Mouse (Mus musculus) erythroblast, embryonic 14.5 days (primary cell): Measurements from ENCODE around the gene Ergic1. TPM values are rescaled to one million over a fixed set of nuclear protein-coding genes. Genes with fewer than 3 reads are reported as not detected.

Experiments
- H3K27me3 ChIP-seq: 2 replicates; pipeline ENCODE4 v1.6.1; 2012; ENCODE audit warnings: inconsistent platforms; ENCODE audit not compliant: control insufficient read depth
- H3K36me3 ChIP-seq: 2 replicates; pipeline ENCODE4 v1.6.1; 2012; ENCODE audit warnings: mild to moderate bottlenecking, inconsistent platforms; ENCODE audit not compliant: control insufficient read depth
- H3K4me1 ChIP-seq: 2 replicates; pipeline ENCODE4 v1.6.1; 2012; ENCODE audit warnings: inconsistent platforms; ENCODE audit not compliant: control insufficient read depth
- H3K4me3 ChIP-seq: replicated peaks from 2 replicates; pipeline ENCODE3; 2012; ENCODE audit warnings: moderate library complexity, mild to moderate bottlenecking, inconsistent platforms
- H3K9me3 ChIP-seq: 2 replicates; pipeline ENCODE4 v1.6.1; 2012; ENCODE audit warnings: low read length, inconsistent platforms, mixed read lengths; ENCODE audit not compliant: control insufficient read depth
- GATA1 ChIP-seq: IDR thresholded peaks from 2 replicates; pipeline ENCODE4 v1.6.1; 2012; ENCODE audit warnings: low read length, inconsistent platforms, mixed read lengths
- TAL1 ChIP-seq: IDR thresholded peaks from 3 replicates; pipeline ENCODE4 v1.6.1; 2012; ENCODE audit warnings: low read length, inconsistent platforms, mixed read lengths
- polyA plus RNA-seq: library from polyadenylated mRNA; stranded (reverse); fragments of >175 nt; gene quantifications from 2 replicates; pipeline ENCODE4 v1.2.3, GENCODE M21; 2012

Ergic1 gene
- polyA plus RNA-seq, 1 experiment = 0.23 TPM

DNA sequence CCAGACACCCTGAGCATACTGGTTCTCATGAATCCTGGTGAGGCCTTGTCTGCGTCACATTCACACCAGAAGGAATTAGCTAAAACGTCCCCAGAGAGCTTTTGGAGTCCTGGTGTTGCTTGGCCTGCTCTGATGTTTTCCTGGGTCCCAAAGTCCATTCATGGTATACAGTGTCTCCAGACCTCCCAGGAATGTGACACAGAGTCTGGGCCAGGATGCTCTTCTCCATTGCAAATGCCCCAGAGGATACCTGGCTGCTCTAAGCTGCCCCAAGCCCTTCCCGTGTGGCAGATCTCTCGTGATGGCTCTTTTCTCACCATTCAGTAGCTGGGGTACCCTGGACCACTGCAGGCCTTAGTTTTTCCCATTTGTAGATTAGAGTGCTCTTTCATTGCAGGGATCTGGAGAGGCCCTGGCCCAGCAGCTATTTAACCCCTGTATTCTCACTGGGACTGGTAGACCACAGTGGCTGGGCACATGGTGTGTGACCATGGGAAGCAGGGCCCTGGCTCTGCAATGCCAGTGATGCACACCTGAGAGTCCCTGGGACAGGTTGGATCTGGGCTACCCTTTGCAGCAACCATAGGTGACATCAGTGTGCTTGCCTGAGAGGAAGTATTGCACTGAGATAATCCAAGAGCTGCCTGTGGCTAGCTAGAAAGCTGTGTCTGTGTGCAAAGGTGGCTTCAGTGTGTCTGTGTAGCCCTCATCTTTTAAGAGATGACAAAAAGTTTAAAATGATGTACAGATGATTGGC is 8.5 kb downstream of the Ergic1 start:
- no peak for TF ChIP-seq GATA1
- no peak for TF ChIP-seq TAL1
- peaks cover 24% of the 10 kb centered on the region for H3K4me1 ChIP-seq
- H3K4me3 ChIP-seq = no peak overlapping the region
- H3K9me3 ChIP-seq = peaks cover 2% of the 10 kb centered on the region
- peaks cover 18% of the 10 kb centered on the region for H3K36me3 ChIP-seq
- no peaks in the 10 kb centered on the region for H3K27me3 ChIP-seq

DNA sequence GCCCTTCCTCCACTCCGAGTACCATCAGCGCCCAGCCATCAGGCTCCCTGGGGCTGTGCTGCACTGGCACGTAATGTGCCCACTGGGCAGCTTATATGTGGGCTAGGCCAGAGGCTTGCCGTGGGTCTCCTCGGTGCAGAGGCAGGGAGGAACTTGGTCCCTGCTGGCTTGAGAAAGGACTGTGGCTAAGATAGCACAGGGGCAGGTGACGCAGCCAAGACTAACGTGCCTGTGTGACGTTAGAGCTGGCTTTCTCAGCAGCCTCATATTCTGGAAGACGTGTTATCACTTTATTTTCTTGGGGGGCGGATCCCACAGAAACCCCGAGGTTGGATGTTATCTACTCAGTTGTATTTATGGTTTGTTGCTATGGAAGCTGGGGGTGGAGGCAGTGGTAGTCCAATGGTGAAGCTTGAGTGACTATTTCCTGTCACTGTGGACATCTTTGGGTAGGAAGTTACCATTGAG is 9.4 kb downstream of the Ergic1 start:
- H3K4me3 ChIP-seq = no peak overlapping the region
- TF ChIP-seq TAL1 (no peak), GATA1 (no peak)
- H3K36me3 ChIP-seq = peaks cover 19% of the 10 kb centered on the region
- H3K9me3 ChIP-seq = peaks cover 2% of the 10 kb centered on the region
- peaks cover 31% of the 10 kb centered on the region for H3K4me1 ChIP-seq
- no peaks in the 10 kb centered on the region for H3K27me3 ChIP-seq

DNA sequence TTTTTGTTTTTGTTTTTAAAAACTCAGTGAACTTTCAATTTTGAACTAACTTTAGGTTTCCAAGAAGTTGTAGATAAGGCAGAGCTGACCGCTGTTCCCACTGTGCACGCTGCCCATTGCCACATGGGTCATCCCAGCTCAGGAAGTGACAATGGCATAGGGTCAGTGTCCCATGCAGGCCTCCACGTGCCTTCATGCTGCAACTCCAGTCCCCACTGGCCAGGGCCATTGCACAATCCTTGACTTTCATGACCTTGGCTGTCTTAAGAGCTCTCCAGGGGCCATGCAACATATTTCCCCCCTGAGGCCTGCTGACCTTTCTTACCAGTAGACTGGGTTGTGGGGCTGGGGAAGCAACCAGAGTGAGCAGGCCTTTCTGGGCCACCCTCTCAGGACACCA is 10.1 kb downstream of the Ergic1 start:
- no peak for TF ChIP-seq TAL1
- Histone ChIP-seq H3K27me3 (no peaks in the 10 kb centered on the region), H3K9me3 (peaks cover 2% of the 10 kb centered on the region; the same call in 1 of the 2 replicates), H3K4me3 (no peak overlapping the region), H3K36me3 (peaks cover 19% of the 10 kb centered on the region), H3K4me1 (peaks cover 38% of the 10 kb centered on the region)

DNA sequence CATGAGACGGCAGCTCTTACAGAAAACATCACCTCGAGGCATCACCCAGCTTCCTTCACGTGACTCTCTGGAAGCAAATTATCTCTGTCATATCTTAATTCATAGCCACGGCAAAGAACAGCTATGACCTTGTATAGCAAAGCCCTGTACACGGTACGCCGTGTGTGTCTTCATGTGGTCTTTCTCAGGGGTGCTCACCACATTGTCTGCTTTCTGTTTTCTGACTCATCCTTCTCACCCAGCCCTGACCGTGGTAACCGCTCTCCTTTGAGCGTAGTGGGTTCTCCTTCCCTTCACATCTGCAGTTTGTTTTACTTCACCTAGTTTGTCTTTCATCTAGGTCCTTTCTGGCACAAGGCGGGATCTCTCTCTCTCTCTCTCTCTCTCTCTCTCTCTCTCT is 11.0 kb downstream of the Ergic1 start:
- no peak overlapping the region for H3K4me3 ChIP-seq
- H3K9me3 ChIP-seq = peaks cover 2% of the 10 kb centered on the region; the same call in 1 of the 2 replicates
- TF ChIP-seq TAL1 (no peak), GATA1 (no peak)
- peaks cover 20% of the 10 kb centered on the region for H3K36me3 ChIP-seq
- no peaks in the 10 kb centered on the region for H3K27me3 ChIP-seq
- H3K4me1 ChIP-seq = peaks cover 46% of the 10 kb centered on the region

DNA sequence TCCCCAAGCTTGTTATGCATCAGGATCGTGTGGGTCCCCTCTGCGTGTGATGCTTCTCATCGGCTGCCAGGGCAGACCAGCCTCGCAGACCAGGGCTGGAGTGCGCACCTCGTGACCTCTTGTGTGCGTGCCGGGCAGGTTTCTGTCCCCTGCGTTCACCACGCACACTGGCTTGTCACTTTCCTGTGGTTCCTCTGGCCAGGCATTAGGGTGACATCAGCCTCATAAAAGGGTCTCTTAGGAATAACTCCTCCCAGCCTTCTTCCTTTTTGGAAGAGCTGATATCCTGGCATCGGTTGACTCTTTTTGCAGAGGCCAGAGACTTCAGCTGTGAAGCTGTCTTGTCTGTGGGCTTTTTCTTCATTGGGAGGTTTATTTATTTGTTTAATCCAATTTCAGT is 12.8 kb downstream of the Ergic1 start:
- H3K4me1 ChIP-seq = peaks cover 46% of the 10 kb centered on the region
- TF ChIP-seq GATA1 (no peak), TAL1 (no peak)
- no peaks in the 10 kb centered on the region for H3K27me3 ChIP-seq
- no peaks in the 10 kb centered on the region for H3K9me3 ChIP-seq
- no peak overlapping the region for H3K4me3 ChIP-seq
- H3K36me3 ChIP-seq = peaks cover 8% of the 10 kb centered on the region; the same call in 1 of the 2 replicates

DNA sequence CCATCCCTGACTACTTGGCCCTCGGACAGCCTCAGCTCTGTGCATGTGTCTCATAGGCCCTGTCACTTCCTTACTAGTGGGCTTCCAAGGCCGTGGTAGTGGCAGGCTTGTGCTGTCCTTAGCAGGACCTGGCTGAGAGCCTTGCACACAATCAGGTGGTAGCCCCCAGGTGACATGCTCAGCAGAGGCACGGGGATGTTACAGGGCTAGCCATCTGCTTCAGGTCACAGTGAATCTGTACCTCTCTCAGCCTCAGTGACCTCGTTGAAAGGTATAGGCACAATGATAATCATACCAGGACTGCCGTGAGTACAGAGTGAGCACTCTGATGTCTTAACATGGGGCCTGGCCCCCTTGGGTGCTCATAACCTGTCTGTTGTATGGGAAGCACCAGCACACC is 13.4 kb downstream of the Ergic1 start:
- Histone ChIP-seq H3K36me3 (peaks cover 8% of the 10 kb centered on the region; the same call in 1 of the 2 replicates), H3K27me3 (no peaks in the 10 kb centered on the region), H3K4me1 (peaks cover 46% of the 10 kb centered on the region), H3K4me3 (no peak overlapping the region), H3K9me3 (no peaks in the 10 kb centered on the region)
- TF ChIP-seq TAL1 (no peak), GATA1 (no peak)

DNA sequence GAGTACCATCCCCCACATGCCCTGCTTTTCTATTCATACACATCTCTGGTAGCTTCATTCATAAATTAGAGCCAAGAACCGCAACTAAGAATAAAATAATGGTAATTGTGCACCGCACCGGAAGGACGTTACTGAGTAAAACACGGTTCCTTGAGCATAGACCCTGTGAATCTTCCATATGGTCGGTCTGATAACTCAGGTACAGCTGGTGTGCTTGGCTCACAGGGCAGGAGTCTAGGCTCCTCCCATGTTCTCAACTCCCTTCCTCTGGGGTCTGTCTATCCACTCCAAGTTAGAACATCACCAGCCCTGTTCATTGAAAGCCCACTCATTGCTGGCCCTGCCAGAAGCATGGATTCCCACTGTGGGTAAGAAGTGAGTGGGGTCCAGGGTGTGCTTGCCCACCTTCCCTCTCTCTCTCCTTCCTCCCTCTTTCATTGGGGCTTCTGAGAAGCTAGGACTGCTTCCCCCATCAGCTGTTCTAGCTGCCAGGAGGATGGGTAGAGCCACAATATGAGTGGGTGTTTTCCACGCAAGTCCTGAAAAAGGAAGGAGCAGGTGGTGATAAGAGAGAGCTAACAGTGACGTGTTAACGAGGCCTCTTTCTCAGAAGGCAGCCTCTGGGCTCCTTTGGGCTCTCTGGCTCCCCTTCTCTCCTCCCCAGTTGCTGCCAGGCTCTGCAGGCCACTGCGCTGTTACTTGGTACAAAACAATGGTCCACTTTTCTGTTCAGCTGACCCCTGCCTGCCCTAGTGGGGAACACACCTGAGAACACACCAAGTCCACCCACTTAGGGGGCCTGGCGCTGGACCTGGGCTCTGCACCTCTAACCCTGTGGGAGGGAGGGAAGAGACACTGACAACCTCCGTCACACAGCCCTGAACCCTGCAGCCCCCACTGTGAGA is 14.7 kb downstream of the Ergic1 start:
- H3K27me3 ChIP-seq = no peaks in the 10 kb centered on the region
- no peaks in the 10 kb centered on the region for H3K9me3 ChIP-seq
- TF ChIP-seq TAL1 (no peak), GATA1 (no peak)
- H3K4me3 ChIP-seq = no peak overlapping the region
- peaks cover 35% of the 10 kb centered on the region for H3K4me1 ChIP-seq
- H3K36me3 ChIP-seq = peaks cover 10% of the 10 kb centered on the region; the same call in 1 of the 2 replicates

DNA sequence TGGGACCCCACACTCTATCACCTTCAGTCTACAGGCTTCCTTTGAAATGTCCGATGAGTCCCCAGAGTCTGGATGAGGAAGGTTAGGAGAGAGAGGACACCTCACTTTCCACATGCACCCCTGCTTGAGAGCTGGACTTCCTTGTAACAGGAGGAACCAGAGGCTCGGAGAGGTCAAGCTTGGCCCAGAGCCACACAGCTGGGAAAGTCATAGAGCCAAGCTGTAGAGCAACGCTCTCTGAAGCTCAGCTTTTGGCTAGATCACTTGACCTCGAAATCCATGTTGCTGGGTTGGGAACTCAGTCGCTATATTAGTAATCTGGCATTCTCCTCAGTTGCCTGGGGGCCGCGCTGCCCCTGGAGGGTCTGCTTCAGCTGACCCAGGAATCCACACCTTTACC is 15.5 kb downstream of the Ergic1 start:
- Histone ChIP-seq H3K36me3 (peaks cover 14% of the 10 kb centered on the region; the same call in 1 of the 2 replicates), H3K27me3 (no peaks in the 10 kb centered on the region), H3K9me3 (no peaks in the 10 kb centered on the region), H3K4me3 (no peak overlapping the region), H3K4me1 (peaks cover 29% of the 10 kb centered on the region)
- TF ChIP-seq GATA1 (no peak), TAL1 (no peak)

DNA sequence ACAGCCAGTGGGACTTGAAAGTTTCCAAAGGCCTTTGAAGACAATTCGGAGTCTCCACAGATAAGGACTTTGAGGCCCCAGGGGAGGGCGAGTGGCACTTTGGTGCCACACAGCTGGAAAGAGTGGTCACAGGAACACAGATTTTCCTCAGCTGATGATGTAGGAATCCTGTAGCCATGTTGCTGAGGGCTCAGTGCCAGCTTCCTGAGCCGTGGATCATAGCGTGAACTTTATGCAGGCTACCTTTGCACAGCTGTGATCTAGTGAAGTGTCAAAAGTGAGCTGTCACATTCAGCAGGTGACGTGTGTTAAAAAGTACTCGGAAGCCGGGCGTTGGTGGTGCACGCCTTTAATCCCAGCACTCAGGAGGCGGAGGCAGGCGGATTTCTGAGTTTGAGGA is 16.0 kb downstream of the Ergic1 start:
- H3K36me3 ChIP-seq = peaks cover 14% of the 10 kb centered on the region; the same call in 1 of the 2 replicates
- no peaks in the 10 kb centered on the region for H3K9me3 ChIP-seq
- no peaks in the 10 kb centered on the region for H3K27me3 ChIP-seq
- no peak overlapping the region for H3K4me3 ChIP-seq
- H3K4me1 ChIP-seq = peaks cover 28% of the 10 kb centered on the region
- TF ChIP-seq TAL1 (no peak), GATA1 (no peak)
